10 mouse cellular contexts compared by ENCODE assay signal in the genomic region with DNA sequence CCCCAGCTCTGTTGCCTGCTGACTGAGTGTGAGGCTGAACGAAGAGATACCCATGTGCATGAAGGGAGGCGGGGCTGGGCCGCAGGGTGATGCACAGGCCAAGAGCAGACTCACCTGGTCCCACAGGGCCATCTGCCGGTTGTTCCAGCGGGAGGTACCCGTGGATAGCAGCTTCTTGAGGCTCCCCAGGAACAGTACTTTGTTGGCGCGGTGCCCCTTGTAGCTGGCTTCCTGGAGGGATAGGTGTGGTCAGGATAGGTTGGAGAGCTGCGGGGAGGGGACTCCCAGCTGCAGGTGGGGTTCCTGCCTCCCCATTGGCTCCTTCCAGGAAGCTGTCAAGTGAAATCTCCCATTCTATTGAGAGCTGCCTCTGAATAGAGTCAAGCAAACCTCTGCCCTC. TPM values are rescaled to one million over a fixed set of nuclear protein-coding genes. Genes with fewer than 3 reads are reported as not detected.
DNase-seq lines count a peak whose midpoint lies in the region; ATAC-seq and TF ChIP-seq lines count a peak whose summit lies in the region.
"Had no signal": no experiment of that assay in that cellular context is flagged by ENCODE, and none has a peak within 500 bp of the region (broad histone marks: within the 10 kb centered on the region; RNA-seq: fewer than 3 reads in every experiment).

No protein-coding gene starts in this region.

- H3K4me2 ChIP-seq in intestine, embryonic 16.5 days (ENCODE audit: low read depth, low read length) = no peak overlapping the region
- H3K4me2 ChIP-seq: hindbrain, embryonic 15.5 days had no signal

- DNase-seq in urinary bladder, postnatal 14 days (ENCODE audit: low spot score) = peak; percentile 41
- no peak for DNase-seq in urinary bladder, postnatal 36 days (ENCODE audit: low spot score in 2 of 2)
- DNase-seq in lung, adult 2 months = peak; percentile 40
- DNase-seq in adrenal gland, adult (ENCODE audit: inconsistent age in 2 of 2, low spot score in 1 of 2) = no peak
- DNase-seq in gastrocnemius, adult 2 months = no peak
- no peak for DNase-seq in heart, embryonic 10.5 days (ENCODE audit: low spot score)
- DNase-seq: adrenal gland, postnatal 25 days had no signal

- no peaks in the 10 kb centered on the region for H3K27me3 ChIP-seq in intestine, embryonic 16.5 days (replicated peaks; ENCODE audit: control insufficient read depth, insufficient read depth, low read length)
- H3K27me3 ChIP-seq in heart, embryonic 10.5 days (ENCODE audit: insufficient read depth, poor library complexity, severe bottlenecking) = peaks cover 42% of the 10 kb centered on the region
- H3K27me3 ChIP-seq: hindbrain, embryonic 15.5 days had no signal

- no peak overlapping the region for H3K9ac ChIP-seq in intestine, embryonic 16.5 days (ENCODE audit: low read depth, low read length)
- H3K9ac ChIP-seq: hindbrain, embryonic 15.5 days had no signal

- intact Hi-C loops in gastrocnemius, adult 2 months (cut with DNase I) = no loop called here

- WGBS in intestine, embryonic 16.5 days = 17% methylated on average over 9 of the region's 9 CpGs
- 27% methylated on average over 9 of the region's 9 CpGs for WGBS in lung, adult 2 months
- WGBS in heart, embryonic 10.5 days = 10% methylated on average over 9 of the region's 9 CpGs

- 0 out of 2 replicates have a peak, but pooled peaks cover 2% of the 10 kb centered on the region for H3K4me1 ChIP-seq in intestine, embryonic 16.5 days (ENCODE audit: control insufficient read depth, insufficient read depth, low read length)
- H3K4me1 ChIP-seq in lung, adult 2 months (ENCODE audit: control insufficient read depth, insufficient read depth, low read length) = no peaks in the 10 kb centered on the region
- H3K4me1 ChIP-seq in heart, embryonic 10.5 days = no peaks in the 10 kb centered on the region
- H3K4me1 ChIP-seq: hindbrain, embryonic 15.5 days had no signal

- peak; percentile 80 for ATAC-seq in intestine, embryonic 16.5 days

- no peaks in the 10 kb centered on the region for H3K9me3 ChIP-seq in intestine, embryonic 16.5 days (ENCODE audit: control insufficient read depth, low read length)
- H3K9me3 ChIP-seq in heart, embryonic 10.5 days = no peaks in the 10 kb centered on the region
- H3K9me3 ChIP-seq: hindbrain, embryonic 15.5 days had no signal

- H3K36me3 ChIP-seq in intestine, embryonic 16.5 days (ENCODE audit: control insufficient read depth, insufficient read depth, low read length) = peaks cover 4% of the 10 kb centered on the region; the same call in 1 of the 2 replicates
- no peaks in the 10 kb centered on the region for H3K36me3 ChIP-seq in heart, embryonic 10.5 days

- TF ChIP-seq POLR2A in lung, adult 2 months (IDR thresholded peaks at IDR 0.05; ENCODE audit: borderline replicate concordance, extremely low read depth, low read depth, low read length) = no peak

- no peak overlapping the region for H3K4me3 ChIP-seq in intestine, embryonic 16.5 days (ENCODE audit: low read length)
- H3K4me3 ChIP-seq in lung, adult 2 months (replicated peaks; ENCODE audit: extremely low read depth, low read depth, low read length) = no peak overlapping the region
- no peak overlapping the region for H3K4me3 ChIP-seq in gastrocnemius, adult 2 months
- no peak overlapping the region for H3K4me3 ChIP-seq in heart, embryonic 10.5 days
- H3K4me3 ChIP-seq: hindbrain, embryonic 15.5 days had no signal

- TF ChIP-seq CTCF in lung, adult 2 months (IDR thresholded peaks at IDR 0.05; ENCODE audit: insufficient read depth, low read length) = peak; percentile 8; the same call in 1 of the 2 replicates
- TF ChIP-seq CTCF in gastrocnemius, adult 2 months (IDR thresholded peaks at IDR 0.05) = no peak

- no peak overlapping the region for H3K27ac ChIP-seq in intestine, embryonic 16.5 days (ENCODE audit: low read length)
- no peak overlapping the region for H3K27ac ChIP-seq in gastrocnemius, adult 2 months
- no peak overlapping the region for H3K27ac ChIP-seq in heart, embryonic 10.5 days
- H3K27ac ChIP-seq: hindbrain, embryonic 15.5 days; macrophage had no signal

RNA-seq across cellular contexts. Expression of gene Trim14, which starts 9.6 kb away (rescaled TPM):
- 14.8 and 15.2 TPM in 2 replicates for polyA plus RNA-seq in intestine, embryonic 16.5 days (2015; fragmentation: Nextera tagmentation; extraction: Ambion mirVana)
- 14.6 and 24.7 TPM in 2 replicates for polyA plus RNA-seq in lung, adult 2 months (2012; rRNA removed)
- 1 to 10 TPM in 1 of 2 experiments, under 1 TPM in 1; 0.56 to 1.2 TPM for total RNA-seq in gastrocnemius, adult 2 months (2021)
- polyA plus RNA-seq in heart, embryonic 10.5 days (2016; fragmentation: Nextera tagmentation; extraction: Ambion mirVana) = 0.86 and 2.4 TPM in 2 replicates

RNA-seq across cellular contexts. Expression of gene Nans, which starts 56.5 kb away (rescaled TPM):
- polyA plus RNA-seq in intestine, embryonic 16.5 days (2015; fragmentation: Nextera tagmentation; extraction: Ambion mirVana) = 112 and 120 TPM in 2 replicates
- polyA plus RNA-seq in lung, adult 2 months (2012; rRNA removed) = 20.1 and 21.6 TPM in 2 replicates
- total RNA-seq in gastrocnemius, adult 2 months (2021) = 10 to 100 TPM; 15.1 to 20.6 TPM
- 78.3 and 89.1 TPM in 2 replicates for polyA plus RNA-seq in heart, embryonic 10.5 days (2016; fragmentation: Nextera tagmentation; extraction: Ambion mirVana)

RNA-seq across cellular contexts. Expression of gene Coro2a, which starts 56.5 kb away (rescaled TPM):
- polyA plus RNA-seq in intestine, embryonic 16.5 days (2015; fragmentation: Nextera tagmentation; extraction: Ambion mirVana) = 99.8 and 112 TPM in 2 replicates
- polyA plus RNA-seq in lung, adult 2 months (2012; rRNA removed) = 9.1 and 17.2 TPM in 2 replicates
- total RNA-seq in gastrocnemius, adult 2 months (2021) = under 1 TPM; 0.10 to 0.39 TPM
- polyA plus RNA-seq in heart, embryonic 10.5 days (2016; fragmentation: Nextera tagmentation; extraction: Ambion mirVana) = 0.89 and 1.4 TPM in 2 replicates

Comparison
In these comparisons a context has a peak if more than half of its experiments do, and no peak if none do; other contexts are left out.
1. DNase-seq: peak in urinary bladder, postnatal 14 days (single experiment) and lung, adult 2 months (single experiment); none in urinary bladder, postnatal 36 days (0 of 2), adrenal gland, adult (0 of 2), gastrocnemius, adult 2 months (single experiment) and heart, embryonic 10.5 days (single experiment).